Mouse (Mus musculus) heart, adult 8-10 months (tissue): ENCODE data around the gene Rtl8b. TPM values are rescaled to one million over a fixed set of nuclear protein-coding genes. Genes with fewer than 3 reads are reported as not detected.
A peak's percentile ranks its signal among the peaks of the same experiment; 100 is the strongest.
"Not testable (repeated sequence)": the region's sequence is repeated elsewhere in the genome, so short reads cannot be mapped to it uniquely, and the experiment has no call there.

ENCODE experiments used
- DNase-seq: peaks from one replicate; pipeline ENCODE4 v3.0.0; 2022; ENCODE audit warnings: low spot score
- total RNA-seq, 4 experiments: library from RNA; stranded (reverse); gene quantifications; 2 replicates each; pipeline ENCODE4 v1.2.4; 2022

Rtl8b gene
- total RNA-seq: 100 to 1,000 TPM in 1 of 4 experiments, 10 to 100 TPM in 3; 67.6 to 113 (median 90.3) TPM

GRCm38 (mm10) chrX:53670294-53670693 is at the start of gene Rtl8b:
Gene Rtl8b, minus strand, starts transcription at chrX:53670408.
- DNase-seq: peak; percentile 89

- DNase-seq: peak; percentile 19
These were observed 46.3 kb upstream of the Rtl8b start for GRCm38 (mm10) chrX:53716323-53717182.

GRCm38 (mm10) chrX:53715942-53716322 is 45.7 kb upstream of the Rtl8b start:
- DNase-seq: no peak

GRCm38 (mm10) chrX:53702673-53703072 is 32.5 kb upstream of the Rtl8b start:
- DNase-seq: no peak

- DNase-seq: no peak
These were observed 29.0 kb upstream of the Rtl8b start for GRCm38 (mm10) chrX:53699225-53699624.

- no peak for DNase-seq
These were observed 24.0 kb upstream of the Rtl8b start for GRCm38 (mm10) chrX:53694008-53694777.

GRCm38 (mm10) chrX:53693141-53693540 is 22.9 kb upstream of the Rtl8b start:
- no peak for DNase-seq

- no peak for DNase-seq
These were observed 21.9 kb upstream of the Rtl8b start for GRCm38 (mm10) chrX:53692065-53692464.

- not testable (repeated sequence) for DNase-seq
These were observed 14.5 kb upstream of the Rtl8b start for GRCm38 (mm10) chrX:53684676-53685075.

GRCm38 (mm10) chrX:53682650-53683049 is 12.4 kb upstream of the Rtl8b start:
- DNase-seq: not testable (repeated sequence)

- peak; percentile 66 for DNase-seq
These were observed 6.7 kb upstream of the Rtl8b start for GRCm38 (mm10) chrX:53676943-53677342.

- not testable (repeated sequence) for DNase-seq
These were observed 488 bp upstream of the Rtl8b start for GRCm38 (mm10) chrX:53670696-53671095.

GRCm38 (mm10) chrX:53669557-53670270 is 494 bp downstream of the Rtl8b start:
- DNase-seq: not testable (repeated sequence)

- DNase-seq: not testable (repeated sequence)
These were observed 17.3 kb downstream of the Rtl8b start for GRCm38 (mm10) chrX:53652917-53653316.

GRCm38 (mm10) chrX:53645885-53646284 is 24.3 kb downstream of the Rtl8b start:
- peak; percentile 8 for DNase-seq

GRCm38 (mm10) chrX:53642980-53643961 is 26.9 kb downstream of the Rtl8b start, which contains the start of gene Rtl8a:
Gene Rtl8a, minus strand, starts transcription at chrX:53643682.
- DNase-seq: peak; percentile 88

GRCm38 (mm10) chrX:53642604-53642979 is 27.6 kb downstream of the Rtl8b start:
- not testable (repeated sequence) for DNase-seq

- DNase-seq: not testable (repeated sequence)
These were observed 32.1 kb downstream of the Rtl8b start for GRCm38 (mm10) chrX:53638107-53638506.
